Mouse (Mus musculus) layer of hippocampus, postnatal 36 days (tissue): ENCODE results near the gene Fgfr2. TPM values are rescaled to one million over a fixed set of nuclear protein-coding genes. Genes with fewer than 3 reads are reported as not detected.

Experiments used
- DNase-seq, 2 experiments: peaks; one replicate each; pipeline ENCODE4 v3.0.0; 2022
- total RNA-seq, 2 experiments: library from RNA; stranded (reverse); gene quantifications; 2 replicates each; pipeline ENCODE4 v1.2.3; 2021

The Fgfr2 gene
- total RNA-seq, 2 experiments from 2014 or later: 45.4 to 47.9 TPM

DNA sequence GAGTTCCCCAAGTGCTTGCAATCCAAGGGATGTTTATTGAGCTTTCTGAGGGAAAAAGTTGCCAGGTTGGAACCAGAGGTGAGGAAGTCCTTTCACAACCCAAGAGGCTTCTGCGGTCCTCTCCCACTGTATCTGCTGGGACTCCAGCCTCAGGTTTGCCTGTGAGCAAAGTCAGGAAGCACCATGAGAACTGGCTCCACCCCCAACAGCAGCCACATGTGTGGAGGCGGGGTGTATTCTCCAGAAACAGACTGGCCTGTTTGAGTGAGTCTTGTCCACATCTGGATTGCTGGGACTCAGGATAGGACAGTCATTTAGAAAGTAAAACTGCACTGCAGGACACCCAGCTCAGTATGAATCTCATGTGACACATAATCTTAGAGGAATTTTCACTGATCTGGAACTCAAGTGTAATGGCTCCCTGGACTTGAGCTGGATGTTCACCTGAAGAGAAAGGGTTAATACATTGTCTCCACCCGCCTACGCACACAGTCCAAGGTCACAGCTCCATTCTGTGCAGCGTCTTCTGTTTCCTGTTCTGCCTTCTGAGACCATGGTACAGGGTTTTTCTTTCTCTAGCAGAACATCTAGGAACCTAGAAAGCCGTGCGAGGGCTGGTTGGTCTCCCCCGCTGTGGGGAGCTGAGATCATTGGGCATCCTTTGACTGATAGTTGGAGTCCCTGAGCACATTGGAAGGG is 2396.3 kb downstream of the Fgfr2 start:
- no peak for DNase-seq

DNA sequence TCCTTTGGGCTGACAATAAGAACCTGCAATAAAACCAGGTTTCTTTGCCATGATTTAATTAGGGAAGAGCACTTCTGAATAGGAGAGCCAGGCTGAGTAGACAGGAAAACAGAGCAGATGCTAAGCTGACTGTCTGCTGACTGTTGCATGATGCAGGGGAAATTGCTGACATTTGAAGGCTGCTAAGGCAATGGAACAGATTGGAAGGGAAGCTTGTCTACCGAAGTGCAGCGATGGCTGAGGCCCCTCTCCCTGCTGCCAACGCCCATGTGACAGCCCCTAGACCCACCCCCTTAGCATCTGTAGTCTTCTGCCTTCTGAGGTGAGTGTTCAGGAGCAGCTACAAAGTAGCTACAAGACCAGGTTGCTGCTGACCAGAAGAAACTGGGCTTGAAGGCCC is 2397.0 kb downstream of the Fgfr2 start:
- peak; percentile 52 to 56 for DNase-seq

DNA sequence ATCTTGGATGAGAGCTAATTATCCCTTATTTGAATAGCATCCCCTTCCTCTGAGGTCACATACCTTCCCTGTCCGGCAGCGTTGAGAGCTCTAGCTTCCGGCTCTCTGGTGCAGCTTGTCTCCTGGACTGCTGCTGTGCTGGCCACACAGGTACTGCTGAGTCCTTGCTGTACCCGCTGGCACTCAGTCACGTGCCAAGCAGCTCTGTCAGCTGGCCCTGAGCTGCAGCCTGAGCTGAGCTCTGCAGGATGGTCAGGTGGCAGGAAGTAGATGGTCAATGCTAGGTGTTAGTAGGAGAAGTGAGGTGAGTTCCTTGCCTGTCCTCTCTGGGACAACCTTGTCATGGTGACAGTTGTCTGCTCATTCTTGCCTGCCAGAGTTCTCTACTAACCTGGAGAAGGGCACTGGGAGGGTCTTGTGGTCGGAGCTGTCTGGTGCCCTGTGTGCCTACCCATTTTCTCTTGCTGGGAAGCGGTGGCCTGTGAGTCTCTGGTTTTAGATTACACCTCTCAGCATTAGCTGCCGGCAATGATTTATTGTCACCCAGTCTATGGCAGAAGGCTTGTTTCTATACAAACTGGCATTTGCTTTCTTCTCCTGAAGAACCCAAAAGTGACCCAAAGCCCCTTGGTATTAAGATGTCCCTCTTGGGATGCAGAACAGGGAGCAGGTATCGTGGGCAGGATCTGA is 2402.4 kb downstream of the Fgfr2 start:
- DNase-seq: no peak

DNA sequence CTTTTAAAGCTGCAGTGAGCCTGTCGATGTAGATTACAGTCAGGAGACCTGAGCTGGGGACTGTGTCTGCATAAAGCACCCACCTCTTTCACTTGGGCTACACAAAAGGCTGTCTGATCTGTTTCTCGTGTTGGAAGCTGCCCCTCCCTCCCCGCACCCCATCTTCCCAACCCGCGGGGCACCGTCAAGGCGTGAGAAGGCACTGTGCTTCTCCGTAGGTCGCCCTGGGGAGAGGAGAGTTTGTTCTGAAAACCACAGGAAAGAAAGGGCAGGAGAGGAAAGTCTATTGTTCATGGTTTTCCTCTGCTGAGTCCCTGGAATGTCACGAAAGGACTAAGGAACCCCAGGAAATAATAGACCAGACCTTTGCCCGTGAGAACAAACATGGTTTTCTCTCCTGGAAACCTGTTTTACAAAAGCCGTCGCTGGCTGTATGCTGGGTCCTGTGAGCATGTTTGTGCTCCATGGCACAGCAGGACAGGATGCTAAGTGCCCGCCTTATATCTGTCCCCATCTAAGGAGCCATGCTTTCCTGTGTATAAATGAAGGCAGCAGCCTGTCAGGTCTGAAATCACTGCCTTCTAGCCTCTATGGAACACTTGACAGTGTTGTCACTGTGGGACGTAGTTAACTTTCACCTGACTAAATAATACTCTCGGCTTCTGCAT is 2403.1 kb downstream of the Fgfr2 start:
- no peak for DNase-seq

DNA sequence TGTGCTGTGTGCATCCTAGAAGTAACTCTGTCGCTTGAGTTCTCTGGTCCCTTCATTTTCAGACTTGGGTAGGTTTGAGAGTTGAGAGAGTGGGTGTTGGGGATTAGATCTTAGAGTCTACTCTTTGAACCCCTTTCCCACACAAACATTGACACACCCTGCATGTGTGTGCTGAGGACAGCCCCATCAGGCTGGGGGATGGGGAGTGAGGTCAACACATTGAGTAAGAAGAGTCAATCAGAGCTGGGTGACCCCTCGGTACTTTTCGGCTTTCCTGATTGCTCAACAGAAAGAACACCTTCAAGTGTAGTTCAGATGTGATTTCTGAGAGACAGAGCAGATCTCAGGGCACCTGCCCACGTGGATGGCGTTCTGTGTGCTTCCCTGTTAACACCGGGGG is 2406.2 kb downstream of the Fgfr2 start:
- no peak for DNase-seq

DNA sequence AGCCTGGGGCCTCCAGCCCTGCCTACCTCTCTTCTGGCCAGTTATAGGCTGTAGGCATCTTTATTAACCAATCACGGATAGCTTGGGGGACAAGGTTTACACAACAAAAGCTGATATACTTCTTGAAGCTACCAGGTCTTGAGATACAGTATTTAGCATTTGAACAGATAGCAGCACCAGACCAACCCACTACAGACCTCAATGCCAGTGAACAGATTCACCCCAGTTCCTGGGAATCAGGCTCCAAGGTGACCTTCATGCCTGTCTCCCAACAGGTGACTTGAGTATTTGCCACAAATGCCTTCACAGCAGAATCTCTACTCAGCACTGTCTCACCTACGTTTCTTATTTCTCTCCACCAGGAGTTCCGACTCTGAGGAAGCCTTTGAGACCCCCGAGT is 2406.8 kb downstream of the Fgfr2 start:
- DNase-seq: no peak

DNA sequence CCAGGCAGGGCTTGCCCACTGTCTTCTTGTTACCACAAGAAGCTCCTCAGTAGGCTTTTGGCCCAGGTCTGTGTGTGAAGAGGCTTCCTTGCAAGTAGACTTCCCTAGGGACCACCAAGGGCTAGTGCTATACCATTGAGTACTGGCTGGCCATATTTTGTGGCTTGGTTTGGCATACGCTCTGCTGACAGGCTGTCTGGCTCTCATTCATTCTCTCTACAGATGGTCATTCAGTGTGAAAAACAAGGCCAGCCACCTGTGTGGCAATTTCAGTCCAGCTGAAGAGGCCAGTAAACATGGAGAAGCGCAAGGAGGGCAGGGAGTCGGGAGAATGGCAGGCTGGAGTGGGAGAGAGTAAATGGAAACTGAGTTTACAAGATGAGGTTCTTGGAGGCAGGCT is 2407.7 kb downstream of the Fgfr2 start:
- DNase-seq: no peak

DNA sequence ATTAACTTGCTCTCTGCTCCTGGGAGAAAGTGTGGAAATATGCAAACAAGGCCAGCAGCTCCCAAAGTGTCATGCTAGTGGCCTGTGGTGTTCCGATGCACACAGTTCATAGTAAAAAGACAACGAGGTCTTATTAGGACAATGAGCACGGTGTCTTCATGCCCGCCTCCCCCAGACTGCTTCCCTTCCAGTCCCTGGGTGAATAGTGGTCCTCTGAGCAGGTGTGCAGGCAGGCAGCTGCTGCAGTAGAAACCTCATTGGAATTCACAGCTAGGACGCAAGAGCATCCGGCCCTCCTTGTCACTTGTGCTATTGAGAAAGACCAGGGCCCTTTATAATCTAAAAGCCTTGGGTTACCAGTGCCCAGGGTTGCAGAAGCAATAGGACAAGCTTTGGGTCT is 2409.8 kb downstream of the Fgfr2 start:
- no peak for DNase-seq

DNA sequence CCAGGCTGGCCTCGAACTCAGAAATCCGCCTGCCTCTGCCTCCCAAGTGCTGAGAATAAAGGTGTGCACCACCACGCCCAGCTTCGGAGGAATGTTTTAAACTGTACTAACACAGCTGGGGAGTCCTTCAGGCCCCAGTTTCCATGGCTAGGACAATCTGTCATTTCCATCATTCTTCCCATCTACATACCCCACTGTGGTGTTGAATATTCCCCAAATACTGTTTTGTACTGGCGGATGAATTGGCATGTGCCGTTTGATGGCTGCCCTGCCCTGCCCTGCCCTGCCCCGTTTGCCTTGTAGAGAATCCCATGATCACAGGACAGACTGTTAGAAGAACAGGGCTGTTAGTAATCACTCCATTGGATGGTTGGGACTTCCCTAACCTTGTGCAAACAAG is 2411.3 kb downstream of the Fgfr2 start:
- no peak for DNase-seq

DNA sequence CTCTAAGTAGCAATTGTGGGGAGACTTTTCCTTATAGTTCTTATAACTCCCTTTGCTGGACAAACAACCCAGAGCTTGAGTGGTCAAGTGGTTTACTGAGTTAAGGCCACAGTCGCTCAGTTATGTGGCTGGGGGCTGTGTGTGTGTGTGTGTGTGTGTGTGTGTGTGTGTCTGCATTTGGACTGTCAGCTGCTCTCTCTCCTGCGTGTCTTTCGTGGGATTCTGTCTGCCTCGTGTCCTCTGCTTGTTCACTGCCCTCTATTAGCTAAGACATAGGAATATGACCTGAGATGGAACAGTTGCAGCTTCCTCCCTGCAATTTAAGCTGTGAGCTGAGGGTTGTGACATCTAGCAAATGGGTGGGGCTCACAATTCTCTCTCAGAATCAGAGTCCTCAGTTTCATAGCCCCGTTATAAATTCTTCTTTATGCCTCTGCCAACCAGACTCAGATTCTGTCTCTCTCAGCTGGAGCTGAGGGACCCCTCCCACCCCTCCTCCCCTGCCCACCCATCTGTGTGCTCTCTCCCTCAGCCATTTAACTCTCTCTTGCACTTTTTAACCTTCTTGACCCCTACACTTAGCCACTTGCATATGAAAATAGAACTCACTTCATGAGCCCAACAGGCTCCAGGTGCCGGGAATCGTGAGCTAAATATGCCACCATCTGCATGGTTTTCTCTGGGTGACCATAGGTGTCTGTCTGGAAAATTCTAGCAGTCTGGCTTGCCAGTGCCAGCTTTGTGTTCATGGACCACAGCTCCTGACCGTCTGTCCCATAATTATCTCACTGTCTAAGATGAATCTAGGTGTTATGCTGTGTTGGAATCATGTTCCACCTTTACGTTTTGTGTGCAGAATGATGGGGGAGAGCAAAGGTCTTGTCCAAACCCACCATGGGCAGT is 2413.5 kb downstream of the Fgfr2 start:
- no peak for DNase-seq

DNA sequence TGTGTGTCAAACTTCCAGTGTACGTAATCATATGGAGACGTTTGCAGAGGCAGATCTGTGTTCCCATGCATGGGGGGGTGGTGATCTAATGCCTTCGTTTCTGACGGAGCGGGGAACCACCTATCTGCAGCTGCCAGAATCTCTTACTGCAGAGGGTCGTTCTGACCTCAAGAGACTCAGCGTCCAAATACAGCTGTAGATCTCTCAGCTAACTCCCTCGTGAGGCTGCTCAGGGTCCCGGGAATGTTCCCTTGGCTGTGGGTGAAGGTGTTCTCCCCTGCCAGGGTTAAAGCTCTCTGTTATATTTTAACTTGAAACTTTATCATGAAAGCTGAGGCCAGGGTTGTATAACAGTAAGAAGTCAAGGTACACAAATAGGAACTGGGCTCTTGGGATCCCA is 2414.2 kb downstream of the Fgfr2 start:
- DNase-seq: no peak

DNA sequence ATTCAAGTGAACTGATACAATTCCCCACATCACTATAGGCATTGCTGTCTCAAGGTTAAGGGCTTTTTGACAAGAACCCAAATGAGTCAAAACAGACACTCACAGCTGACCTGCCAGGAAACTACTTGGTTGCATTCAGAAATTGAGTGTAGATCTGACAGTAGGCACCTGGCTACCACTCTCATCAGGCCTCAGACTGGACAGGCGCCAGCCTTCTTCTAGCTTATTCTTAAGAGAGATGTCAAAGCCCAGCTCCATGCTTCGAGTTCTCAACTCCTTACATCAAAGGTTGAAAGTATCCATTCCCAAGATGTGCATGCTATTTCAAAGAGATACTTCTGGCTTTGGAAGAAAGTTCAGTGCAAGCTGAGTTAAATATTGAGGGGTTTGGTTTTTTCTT is 2417.9 kb downstream of the Fgfr2 start:
- no peak for DNase-seq

DNA sequence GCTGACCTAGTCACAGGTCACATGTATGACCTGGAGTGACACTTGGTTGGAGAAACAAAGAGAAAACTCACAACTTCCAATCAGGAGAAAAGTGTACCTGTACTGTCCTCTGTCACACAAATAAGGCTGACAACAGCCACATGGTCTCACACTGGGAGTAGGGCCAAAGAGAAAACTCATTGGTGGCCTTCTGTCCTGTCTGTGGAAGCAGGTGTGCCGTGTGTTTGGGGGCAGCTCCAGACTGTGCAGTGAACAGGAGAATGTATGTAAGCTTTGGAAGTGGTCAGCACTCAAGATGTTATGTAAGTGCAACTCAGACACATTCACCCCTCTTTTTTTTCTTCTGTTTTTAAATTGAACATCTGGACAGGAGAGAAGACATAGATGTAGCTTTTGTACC is 2421.8 kb downstream of the Fgfr2 start:
- no peak for DNase-seq

DNA sequence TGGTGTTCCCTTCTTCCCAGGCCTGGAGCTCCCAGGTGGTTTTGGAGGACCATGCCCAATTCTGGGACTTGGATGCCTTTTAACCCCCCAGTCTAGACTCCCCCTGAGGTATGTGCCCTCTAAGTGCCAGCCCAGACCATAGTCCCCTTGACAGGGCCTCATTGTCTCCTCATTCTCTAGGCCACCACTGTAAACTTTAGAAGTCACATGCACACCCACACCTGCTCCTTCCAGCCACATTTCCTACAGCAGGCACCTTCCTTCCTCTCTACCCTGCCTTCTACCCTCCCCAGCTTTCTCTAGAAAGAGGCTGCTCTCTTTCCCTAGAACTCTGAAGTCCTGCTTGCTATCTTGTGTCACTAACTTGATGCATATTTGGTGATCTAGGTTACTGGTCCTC is 2424.7 kb downstream of the Fgfr2 start:
- no peak for DNase-seq

DNA sequence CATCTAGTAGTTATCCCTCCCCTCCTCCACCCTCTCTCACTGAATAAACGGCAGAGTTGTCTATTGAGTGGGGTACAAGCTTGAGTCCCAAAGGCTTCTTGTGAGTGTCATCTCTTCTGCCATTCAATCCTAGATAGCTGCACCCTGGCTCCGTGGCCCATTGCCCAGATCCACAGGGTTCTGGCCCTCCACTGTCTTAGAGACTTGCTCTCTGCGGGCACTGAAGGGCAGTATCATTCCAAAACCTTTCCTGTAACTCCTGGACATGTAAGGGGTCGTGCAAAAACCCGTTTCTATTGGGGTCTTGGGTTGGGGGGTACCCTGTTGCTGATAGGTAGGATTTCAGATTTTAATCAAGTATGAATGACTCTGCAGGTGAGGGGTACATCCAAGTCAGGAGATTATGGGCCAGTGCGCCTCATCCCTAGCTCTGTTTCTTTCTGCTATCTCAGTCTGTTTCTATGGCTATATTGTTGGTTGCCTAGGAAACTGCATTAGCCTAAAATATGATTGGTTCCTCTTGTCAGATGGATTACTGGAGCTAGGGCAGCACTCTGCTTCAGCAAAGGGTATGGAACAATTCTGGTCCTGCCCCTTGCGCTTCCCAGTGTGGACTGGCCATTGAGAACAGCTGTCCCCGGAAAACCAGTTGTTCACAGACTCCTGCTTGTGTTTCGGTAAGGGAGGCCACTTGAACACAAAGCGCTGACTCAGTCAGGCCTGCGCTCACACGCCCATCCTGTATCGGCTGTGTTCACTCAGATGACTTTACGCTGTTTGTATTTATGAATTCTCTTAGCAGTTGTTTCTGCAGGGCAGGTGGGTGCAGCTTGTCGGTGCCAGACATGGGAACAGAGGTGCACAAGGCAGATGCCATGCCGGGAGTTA is 2426.6 kb downstream of the Fgfr2 start:
- peak; percentile 29 to 32 for DNase-seq

DNA sequence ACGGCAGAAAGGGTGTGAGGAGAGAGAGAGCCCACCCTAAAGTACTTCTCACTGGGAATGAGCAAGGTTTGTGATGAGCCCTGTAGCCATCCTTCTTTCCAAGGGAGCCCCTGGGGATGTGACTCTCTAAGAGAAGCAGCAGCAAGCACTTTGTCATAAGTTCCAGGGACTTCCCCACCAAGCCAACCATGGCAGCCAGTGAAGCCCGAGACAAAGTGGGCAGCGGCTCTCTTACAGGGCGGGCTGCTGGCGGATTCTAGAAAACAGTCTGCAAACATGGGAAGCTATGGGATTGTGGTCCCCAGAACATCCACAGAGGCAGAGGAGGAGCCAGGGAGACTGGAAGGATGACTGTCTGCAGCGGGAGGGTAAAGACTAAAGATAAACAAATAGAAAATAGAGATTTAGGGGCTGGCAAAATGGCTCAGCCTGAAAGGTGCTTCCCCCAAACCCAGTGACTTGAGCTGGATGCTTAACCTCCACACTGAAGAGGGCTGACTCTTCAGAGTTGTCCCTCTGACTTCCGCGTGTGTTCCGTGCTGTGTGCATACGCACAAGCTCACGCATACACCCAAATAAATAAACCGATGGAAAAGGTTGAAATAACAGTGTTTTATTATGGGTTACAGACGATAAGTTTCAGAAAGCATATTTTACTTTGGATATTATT is 2427.3 kb downstream of the Fgfr2 start:
- DNase-seq: no peak

DNA sequence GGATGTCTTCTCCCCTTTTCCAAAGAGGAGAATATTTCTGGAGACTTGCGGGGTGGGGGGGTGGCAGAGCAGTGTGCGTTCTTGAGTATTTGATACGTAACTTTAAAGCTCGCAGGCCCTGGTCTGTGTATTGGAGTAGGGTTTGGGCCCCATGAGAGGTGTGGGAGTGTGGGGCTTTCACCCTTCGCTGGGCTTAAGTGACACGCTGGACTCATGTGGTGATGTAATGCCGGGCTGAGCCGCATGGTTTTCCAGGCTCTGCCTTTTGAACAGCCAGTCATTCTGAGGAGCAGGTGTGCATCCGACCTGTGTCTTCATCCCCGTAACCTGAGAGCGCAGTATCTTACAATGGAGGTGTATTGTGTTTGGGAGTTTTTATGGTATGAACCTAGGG is 2429.4 kb downstream of the Fgfr2 start:
- no peak for DNase-seq

DNA sequence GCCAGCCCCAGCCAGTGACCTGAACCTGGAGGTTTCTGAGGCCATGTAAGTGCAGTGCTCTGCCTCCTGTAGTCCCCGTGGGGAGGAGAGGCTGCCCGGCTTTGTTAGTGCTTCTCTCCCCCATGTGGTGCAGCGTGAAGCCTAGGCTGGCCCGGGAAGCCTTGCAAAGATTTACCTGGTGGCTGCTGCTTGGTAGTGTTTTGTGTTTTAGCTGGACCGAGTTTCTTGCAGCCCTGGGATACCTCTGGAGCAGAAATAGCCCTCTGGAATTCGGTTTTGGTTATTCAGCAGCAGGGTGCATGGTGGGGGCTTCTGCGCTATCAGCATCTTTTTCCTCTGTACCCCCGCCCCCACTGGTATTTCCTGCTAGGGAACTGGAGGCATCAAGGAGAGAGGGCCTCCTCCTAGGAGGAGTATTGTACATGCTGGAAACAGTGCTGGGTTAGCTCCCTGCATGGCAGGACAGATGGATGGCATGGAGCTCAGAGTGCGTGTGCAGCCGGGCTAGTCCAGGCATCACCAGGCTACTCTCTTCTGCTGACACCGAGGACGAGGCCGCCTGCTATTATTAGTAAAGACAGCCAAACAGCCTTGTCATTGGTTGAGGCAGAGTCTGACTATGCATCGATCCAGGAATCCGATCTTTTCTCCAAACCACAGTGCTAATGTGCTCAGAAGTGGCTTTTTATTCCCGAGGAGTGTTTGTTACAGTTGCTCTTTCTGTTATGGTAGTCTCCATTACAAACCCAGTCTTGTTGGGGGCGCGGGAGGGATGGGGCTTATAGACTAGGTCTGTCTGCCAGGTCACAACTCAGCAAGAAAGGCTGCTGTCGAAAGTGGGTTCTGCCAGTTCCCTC is 2430.0 kb downstream of the Fgfr2 start:
- DNase-seq: peak; percentile 49 to 55

DNA sequence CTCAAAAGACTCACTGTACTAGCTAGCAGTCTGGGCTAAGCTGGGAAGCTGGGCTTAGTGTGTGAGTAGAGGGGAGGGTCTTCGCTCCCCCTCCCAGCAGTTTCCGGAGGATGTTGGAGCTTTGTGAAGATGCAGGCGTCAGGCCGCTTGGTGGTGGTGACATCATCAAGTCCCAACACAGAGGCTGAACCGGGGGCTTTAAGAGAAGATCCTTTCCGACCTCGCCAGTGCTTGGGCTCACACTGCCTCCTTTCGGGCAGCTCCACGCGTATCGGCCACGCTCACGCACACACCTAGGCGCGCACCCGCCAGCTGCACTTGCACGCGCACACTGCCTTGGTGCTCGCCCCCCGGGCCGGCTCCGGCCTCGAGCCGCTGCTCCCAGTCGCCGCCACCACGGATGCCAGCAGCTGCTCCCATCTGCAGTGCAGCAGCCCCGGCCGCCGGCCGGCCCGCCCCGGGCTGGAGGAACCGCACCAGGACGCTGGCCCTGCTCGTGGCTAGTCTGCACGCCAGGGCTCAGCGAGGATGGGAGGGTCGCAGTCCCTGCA is 2430.7 kb downstream of the Fgfr2 start:
- DNase-seq: peak; percentile 68 to 74

DNA sequence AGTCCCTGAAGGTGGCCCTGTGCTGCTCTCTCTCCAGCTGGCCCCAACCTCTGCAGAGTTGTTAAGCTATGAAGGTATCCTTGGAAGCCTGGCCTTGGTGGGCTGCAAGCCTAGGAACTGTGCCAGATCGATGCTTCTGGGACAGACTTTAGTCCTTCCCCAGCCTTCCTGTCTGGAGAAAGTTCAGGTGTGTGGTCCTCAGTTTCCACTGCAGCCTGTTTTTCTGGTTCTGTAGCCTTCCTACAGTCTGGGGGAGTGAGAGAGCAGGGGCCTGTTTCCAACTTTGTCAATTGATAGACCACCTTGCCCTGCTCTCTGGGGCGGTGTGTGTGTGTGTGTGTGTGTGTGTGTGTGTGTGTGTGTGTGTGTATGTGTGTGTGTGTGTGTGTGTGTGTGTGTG is 2431.2 kb downstream of the Fgfr2 start:
- DNase-seq: no peak
